Comparison of ENCODE assay signal across 8 mouse cellular contexts in the genomic region with DNA sequence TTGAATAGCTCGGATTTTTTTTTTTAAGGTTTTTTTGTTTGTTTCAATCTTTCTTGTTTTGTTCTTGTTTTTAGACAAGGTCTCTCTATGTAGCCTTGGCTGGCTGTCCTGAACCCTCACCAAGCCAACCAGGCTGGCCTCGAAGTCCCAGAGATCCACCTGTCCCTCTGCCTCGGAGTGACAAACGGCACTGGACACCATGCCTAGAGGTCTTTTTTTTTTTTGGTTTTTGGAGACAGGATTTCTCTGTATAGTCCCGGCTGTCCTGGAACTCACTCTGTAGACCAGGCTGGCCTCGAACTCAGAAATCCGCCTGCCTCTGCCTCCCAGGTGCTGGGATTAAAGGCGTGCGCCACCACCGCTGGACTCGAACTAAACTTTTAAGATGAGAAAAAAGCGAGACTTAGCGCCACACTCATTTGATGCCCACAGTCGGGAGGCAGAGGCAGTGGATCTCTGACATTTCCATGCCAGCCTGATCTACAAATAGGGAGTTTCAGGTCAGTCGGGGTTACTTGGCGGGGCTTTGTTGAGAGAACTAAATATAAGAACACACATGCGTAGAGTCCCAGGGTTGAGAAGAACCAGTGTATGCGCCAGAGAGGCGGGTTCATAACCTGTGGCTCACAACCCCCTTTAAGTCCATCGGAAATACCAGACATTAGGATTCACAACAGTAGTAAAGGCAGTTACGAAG. TPM values are rescaled to one million over a fixed set of nuclear protein-coding genes. Genes with fewer than 3 reads are reported as not detected.
DNase-seq lines count a peak whose midpoint lies in the region; ATAC-seq and TF ChIP-seq lines count a peak whose summit lies in the region.

No protein-coding gene starts in this region.

- peak overlapping the region; percentile 82 for H3K4me3 ChIP-seq in kidney, postnatal 0 days (replicated peaks; ENCODE audit: low read depth, low read length)
- H3K4me3 ChIP-seq in embryonic facial prominence, embryonic 12.5 days: peak overlapping the region; percentile 88
- H3K4me3 ChIP-seq in hindbrain, postnatal 0 days (ENCODE audit: low read length): peak overlapping the region; percentile 89
- H3K4me3 ChIP-seq in midbrain, postnatal 0 days (ENCODE audit: low read depth, low read length): peak overlapping the region; percentile 89
- H3K4me3 ChIP-seq in thymus, adult 2 months (ENCODE audit: control insufficient read depth, insufficient read depth, low read length): no peak overlapping the region

- H3K4me2 ChIP-seq in kidney, postnatal 0 days (ENCODE audit: low read length): peak overlapping the region; percentile 100
- peak overlapping the region; percentile 99 for H3K4me2 ChIP-seq in embryonic facial prominence, embryonic 12.5 days (replicated peaks)
- H3K4me2 ChIP-seq in hindbrain, postnatal 0 days (ENCODE audit: low read depth, low read length): peak overlapping the region; percentile 100
- peak overlapping the region; percentile 99 for H3K4me2 ChIP-seq in midbrain, postnatal 0 days (ENCODE audit: low read depth, low read length, poor library complexity, severe bottlenecking)

- no peak for TF ChIP-seq CTCF in kidney, postnatal 0 days (IDR thresholded peaks at IDR 0.05; ENCODE audit: low read depth)
- no peak for TF ChIP-seq CTCF in hindbrain, postnatal 0 days (IDR thresholded peaks at IDR 0.05; ENCODE audit: low read depth)
- no peak for TF ChIP-seq CTCF in midbrain, postnatal 0 days (IDR thresholded peaks at IDR 0.05)
- no peak for TF ChIP-seq CTCF in thymus, adult 2 months (IDR thresholded peaks at IDR 0.05; ENCODE audit: borderline replicate concordance, control insufficient read depth, extremely low read depth, insufficient read depth, low read length, poor library complexity)

- WGBS in kidney, postnatal 0 days: 65% methylated on average over 21 of the region's 21 CpGs
- 63% methylated on average over 21 of the region's 21 CpGs for WGBS in embryonic facial prominence, embryonic 12.5 days
- 62% methylated on average over 21 of the region's 21 CpGs for WGBS in hindbrain, postnatal 0 days
- 66% methylated on average over 21 of the region's 21 CpGs for WGBS in midbrain, postnatal 0 days
- WGBS in thymus, adult 2 months: 85% methylated on average over 21 of the region's 21 CpGs

- H3K4me1 ChIP-seq in kidney, postnatal 0 days (replicated peaks; ENCODE audit: insufficient read depth, low read length): peaks cover 3% of the 10 kb centered on the region; the same call in 1 of the 2 replicates
- peaks cover 14% of the 10 kb centered on the region for H3K4me1 ChIP-seq in embryonic facial prominence, embryonic 12.5 days
- H3K4me1 ChIP-seq in hindbrain, postnatal 0 days (ENCODE audit: insufficient read depth, low read length): no peaks in the 10 kb centered on the region
- H3K4me1 ChIP-seq in midbrain, postnatal 0 days (ENCODE audit: insufficient read depth, low read length): 0 out of 2 replicates have a peak, but pooled peaks cover 5% of the 10 kb centered on the region
- H3K4me1 ChIP-seq in thymus, adult 2 months (replicated peaks; ENCODE audit: control insufficient read depth, insufficient read depth, low read length): peaks cover 18% of the 10 kb centered on the region

- H3K9me3 ChIP-seq in kidney, postnatal 0 days (replicated peaks; ENCODE audit: low read length): no peaks in the 10 kb centered on the region
- H3K9me3 ChIP-seq in embryonic facial prominence, embryonic 12.5 days: no peaks in the 10 kb centered on the region
- H3K9me3 ChIP-seq in hindbrain, postnatal 0 days (ENCODE audit: low read length): no peaks in the 10 kb centered on the region
- no peaks in the 10 kb centered on the region for H3K9me3 ChIP-seq in midbrain, postnatal 0 days (ENCODE audit: low read length)

- intact Hi-C loops in left cerebral cortex, postnatal 25 days (cut with DNase I): no loop called here

- no peak for DNase-seq in kidney, postnatal 0 days (ENCODE audit: low spot score)
- DNase-seq in kidney, postnatal 14 days: no peak
- no peak for DNase-seq in hindbrain, postnatal 0 days (ENCODE audit: low spot score)
- no peak for DNase-seq in midbrain, postnatal 0 days (ENCODE audit: low spot score)
- DNase-seq in thymus, adult 2 months: no peak
- no peak for DNase-seq in left cerebral cortex, postnatal 25 days (ENCODE audit: low spot score in 2 of 2)

- H3K9ac ChIP-seq in kidney, postnatal 0 days (ENCODE audit: low read depth, low read length): peak overlapping the region; percentile 79
- H3K9ac ChIP-seq in embryonic facial prominence, embryonic 12.5 days: peak overlapping the region; percentile 89
- peak overlapping the region; percentile 86 for H3K9ac ChIP-seq in hindbrain, postnatal 0 days (replicated peaks; ENCODE audit: low read length)
- H3K9ac ChIP-seq in midbrain, postnatal 0 days (replicated peaks; ENCODE audit: low read length, poor library complexity, severe bottlenecking): peak overlapping the region; percentile 71

- no peaks in the 10 kb centered on the region for H3K27me3 ChIP-seq in kidney, postnatal 0 days (ENCODE audit: insufficient read depth, low read length)
- no peaks in the 10 kb centered on the region for H3K27me3 ChIP-seq in embryonic facial prominence, embryonic 12.5 days
- H3K27me3 ChIP-seq in hindbrain, postnatal 0 days (ENCODE audit: insufficient read depth, low read length): no peaks in the 10 kb centered on the region
- no peaks in the 10 kb centered on the region for H3K27me3 ChIP-seq in midbrain, postnatal 0 days (ENCODE audit: insufficient read depth, low read length)
- H3K27me3 ChIP-seq in thymus, adult 2 months (ENCODE audit: control insufficient read depth, insufficient read depth, low read length): no peaks in the 10 kb centered on the region

- no peak for TF ChIP-seq POLR2A in thymus, adult 2 months (IDR thresholded peaks at IDR 0.05; ENCODE audit: control insufficient read depth, extremely low read depth, insufficient read depth, low read length, poor library complexity)

- H3K36me3 ChIP-seq in kidney, postnatal 0 days (ENCODE audit: insufficient read depth, low read length): peaks cover 15% of the 10 kb centered on the region
- H3K36me3 ChIP-seq in embryonic facial prominence, embryonic 12.5 days: peaks cover 16% of the 10 kb centered on the region
- peaks cover 12% of the 10 kb centered on the region; the same call in 1 of the 2 replicates for H3K36me3 ChIP-seq in hindbrain, postnatal 0 days (ENCODE audit: insufficient read depth, low read length)
- peaks cover 5% of the 10 kb centered on the region for H3K36me3 ChIP-seq in midbrain, postnatal 0 days (ENCODE audit: insufficient read depth, low read length)
- peaks cover 5% of the 10 kb centered on the region; the same call in 1 of the 2 replicates for H3K36me3 ChIP-seq in thymus, adult 2 months (ENCODE audit: control insufficient read depth, insufficient read depth, low read length)

- ATAC-seq in kidney, postnatal 0 days (replicated peaks; ENCODE audit: low FRiP score, low read depth): no peak
- no peak for ATAC-seq in embryonic facial prominence, embryonic 12.5 days (ENCODE audit: insufficient number of reproducible peaks, insufficient read depth, low FRiP score, low TSS enrichment)
- no peak for ATAC-seq in hindbrain, postnatal 0 days
- ATAC-seq in midbrain, postnatal 0 days (ENCODE audit: low FRiP score): no peak
- ATAC-seq in megakaryocyte-erythroid progenitor cell, adult 5-6 weeks (replicated peaks; ENCODE audit: low FRiP score, low TSS enrichment, poor library complexity, severe bottlenecking): no peak

- H3K27ac ChIP-seq in kidney, postnatal 0 days: no peak overlapping the region
- H3K27ac ChIP-seq in embryonic facial prominence, embryonic 12.5 days: no peak overlapping the region
- no peak overlapping the region for H3K27ac ChIP-seq in hindbrain, postnatal 0 days
- H3K27ac ChIP-seq in midbrain, postnatal 0 days (ENCODE audit: low read depth, low read length): 0 out of 2 replicates have a peak overlapping the region, but pooled peaks have one; percentile 62
- H3K27ac ChIP-seq in thymus, adult 2 months (ENCODE audit: control insufficient read depth, insufficient read depth, low read length): no peak overlapping the region

RNA-seq across cellular contexts. Expression of a gene that starts 0.9 kb away (rescaled TPM):
- 22.2 TPM in 2 replicates for polyA plus RNA-seq in kidney, postnatal 0 days (2015; fragmentation: Nextera tagmentation; extraction: Ambion mirVana)
- polyA plus RNA-seq in embryonic facial prominence, embryonic 12.5 days (2016; fragmentation: Nextera tagmentation; extraction: Ambion mirVana): 60.9 and 64.8 TPM in 2 replicates
- 91.4 and 116 TPM in 2 replicates for total RNA-seq in hindbrain, postnatal 0 days (2014; rRNA removed)
- 36.1 and 36.8 TPM in 2 replicates for polyA plus RNA-seq in hindbrain, postnatal 0 days (2015; fragmentation: Nextera tagmentation; extraction: Ambion mirVana)
- total RNA-seq in midbrain, postnatal 0 days (2014; rRNA removed): 81.8 and 83.0 TPM in 2 replicates
- 33.1 and 38.2 TPM in 2 replicates for polyA plus RNA-seq in midbrain, postnatal 0 days (2015; fragmentation: Nextera tagmentation; extraction: Ambion mirVana)
- 42.6 and 49.0 TPM in 2 replicates for total RNA-seq in megakaryocyte-erythroid progenitor cell, adult 5-6 weeks (2014; fragmentation: Nextera tagmentation)
- total RNA-seq in megakaryocyte-erythroid progenitor cell, adult 5-6 weeks (2017): 10.4 and 14.0 TPM in 2 replicates
- 528 and 541 TPM in 2 replicates for polyA plus RNA-seq in thymus, adult 2 months (2012; rRNA removed)
- 10 to 100 TPM; 55.2 to 66.8 TPM for total RNA-seq in left cerebral cortex, postnatal 25 days (2021)

RNA-seq across cellular contexts. Expression of a gene that starts 11.7 kb away (rescaled TPM):
- polyA plus RNA-seq in kidney, postnatal 0 days (2015; fragmentation: Nextera tagmentation; extraction: Ambion mirVana): 147 and 150 TPM in 2 replicates
- 184 and 192 TPM in 2 replicates for polyA plus RNA-seq in embryonic facial prominence, embryonic 12.5 days (2016; fragmentation: Nextera tagmentation; extraction: Ambion mirVana)
- total RNA-seq in hindbrain, postnatal 0 days (2014; rRNA removed): 25.2 and 43.1 TPM in 2 replicates
- polyA plus RNA-seq in hindbrain, postnatal 0 days (2015; fragmentation: Nextera tagmentation; extraction: Ambion mirVana): 168 and 195 TPM in 2 replicates
- 47.9 and 60.9 TPM in 2 replicates for total RNA-seq in midbrain, postnatal 0 days (2014; rRNA removed)
- polyA plus RNA-seq in midbrain, postnatal 0 days (2015; fragmentation: Nextera tagmentation; extraction: Ambion mirVana): 170 and 185 TPM in 2 replicates
- 192 and 240 TPM in 2 replicates for total RNA-seq in megakaryocyte-erythroid progenitor cell, adult 5-6 weeks (2014; fragmentation: Nextera tagmentation)
- 209 and 235 TPM in 2 replicates for total RNA-seq in megakaryocyte-erythroid progenitor cell, adult 5-6 weeks (2017)
- polyA plus RNA-seq in thymus, adult 2 months (2012; rRNA removed): 29.8 and 35.1 TPM in 2 replicates
- total RNA-seq in left cerebral cortex, postnatal 25 days (2021): 100 to 1,000 TPM in 1 of 2 experiments, 10 to 100 TPM in 1; 89.7 to 104 TPM

RNA-seq across cellular contexts. Expression of a gene that starts 12.1 kb away (rescaled TPM):
- polyA plus RNA-seq in kidney, postnatal 0 days (2015; fragmentation: Nextera tagmentation; extraction: Ambion mirVana): 20.1 and 20.3 TPM in 2 replicates
- 44.9 and 49.6 TPM in 2 replicates for polyA plus RNA-seq in embryonic facial prominence, embryonic 12.5 days (2016; fragmentation: Nextera tagmentation; extraction: Ambion mirVana)
- 16.6 and 16.8 TPM in 2 replicates for total RNA-seq in hindbrain, postnatal 0 days (2014; rRNA removed)
- polyA plus RNA-seq in hindbrain, postnatal 0 days (2015; fragmentation: Nextera tagmentation; extraction: Ambion mirVana): 16.7 and 17.9 TPM in 2 replicates
- total RNA-seq in midbrain, postnatal 0 days (2014; rRNA removed): 14.3 and 15.7 TPM in 2 replicates
- polyA plus RNA-seq in midbrain, postnatal 0 days (2015; fragmentation: Nextera tagmentation; extraction: Ambion mirVana): 14.6 and 17.3 TPM in 2 replicates
- total RNA-seq in megakaryocyte-erythroid progenitor cell, adult 5-6 weeks (2014; fragmentation: Nextera tagmentation): 75.2 and 76.4 TPM in 2 replicates
- total RNA-seq in megakaryocyte-erythroid progenitor cell, adult 5-6 weeks (2017): 78.8 and 105 TPM in 2 replicates
- 35.4 and 38.1 TPM in 2 replicates for polyA plus RNA-seq in thymus, adult 2 months (2012; rRNA removed)
- total RNA-seq in left cerebral cortex, postnatal 25 days (2021): 10 to 100 TPM; 11.2 to 12.0 TPM

RNA-seq across cellular contexts. Expression of a gene that starts 12.7 kb away (rescaled TPM):
- 19.8 TPM in 2 replicates for polyA plus RNA-seq in kidney, postnatal 0 days (2015; fragmentation: Nextera tagmentation; extraction: Ambion mirVana)
- 21.6 and 21.9 TPM in 2 replicates for polyA plus RNA-seq in embryonic facial prominence, embryonic 12.5 days (2016; fragmentation: Nextera tagmentation; extraction: Ambion mirVana)
- 58.5 TPM in 2 replicates for total RNA-seq in hindbrain, postnatal 0 days (2014; rRNA removed)
- 20.8 and 23.0 TPM in 2 replicates for polyA plus RNA-seq in hindbrain, postnatal 0 days (2015; fragmentation: Nextera tagmentation; extraction: Ambion mirVana)
- 44.3 and 50.9 TPM in 2 replicates for total RNA-seq in midbrain, postnatal 0 days (2014; rRNA removed)
- polyA plus RNA-seq in midbrain, postnatal 0 days (2015; fragmentation: Nextera tagmentation; extraction: Ambion mirVana): 18.5 and 18.6 TPM in 2 replicates
- 18.0 and 18.4 TPM in 2 replicates for total RNA-seq in megakaryocyte-erythroid progenitor cell, adult 5-6 weeks (2014; fragmentation: Nextera tagmentation)
- total RNA-seq in megakaryocyte-erythroid progenitor cell, adult 5-6 weeks (2017): 14.9 and 18.6 TPM in 2 replicates
- polyA plus RNA-seq in thymus, adult 2 months (2012; rRNA removed): 119 and 120 TPM in 2 replicates
- 10 to 100 TPM; 28.1 to 32.1 TPM for total RNA-seq in left cerebral cortex, postnatal 25 days (2021)

RNA-seq across cellular contexts. Expression of a gene that starts 12.7 kb away (rescaled TPM):
- 50.6 and 53.2 TPM in 2 replicates for polyA plus RNA-seq in kidney, postnatal 0 days (2015; fragmentation: Nextera tagmentation; extraction: Ambion mirVana)
- polyA plus RNA-seq in embryonic facial prominence, embryonic 12.5 days (2016; fragmentation: Nextera tagmentation; extraction: Ambion mirVana): 20.0 and 25.0 TPM in 2 replicates
- total RNA-seq in hindbrain, postnatal 0 days (2014; rRNA removed): 41.5 and 61.8 TPM in 2 replicates
- 39.1 and 40.2 TPM in 2 replicates for polyA plus RNA-seq in hindbrain, postnatal 0 days (2015; fragmentation: Nextera tagmentation; extraction: Ambion mirVana)
- 41.4 and 44.4 TPM in 2 replicates for total RNA-seq in midbrain, postnatal 0 days (2014; rRNA removed)
- polyA plus RNA-seq in midbrain, postnatal 0 days (2015; fragmentation: Nextera tagmentation; extraction: Ambion mirVana): 29.0 and 29.1 TPM in 2 replicates
- total RNA-seq in megakaryocyte-erythroid progenitor cell, adult 5-6 weeks (2014; fragmentation: Nextera tagmentation): 47.9 and 65.3 TPM in 2 replicates
- 35.6 and 42.1 TPM in 2 replicates for total RNA-seq in megakaryocyte-erythroid progenitor cell, adult 5-6 weeks (2017)
- polyA plus RNA-seq in thymus, adult 2 months (2012; rRNA removed): 201 and 248 TPM in 2 replicates
- total RNA-seq in left cerebral cortex, postnatal 25 days (2021): 10 to 100 TPM; 32.7 to 37.7 TPM
